Mouse (Mus musculus): Measurements from ENCODE around the gene Gmds. TPM values are rescaled to one million over a fixed set of nuclear protein-coding genes. Genes with fewer than 3 reads are reported as not detected.

Gmds gene
- polyA plus RNA-seq, 1 experiment from 2014 or later: 35.1 TPM

- Histone ChIP-seq H3K27me3 (no peaks in the 10 kb centered on the region), H3K4me3 (no peak overlapping the region), H3K4me1 (no peaks in the 10 kb centered on the region), H3K27ac (replicated peaks) (no peak overlapping the region), H3K4me2 (replicated peaks) (no peak overlapping the region), H3K36me3 (no peaks in the 10 kb centered on the region), H3K9ac (replicated peaks) (no peak overlapping the region), H3K9me3 (no peaks in the 10 kb centered on the region)
- no peak for ATAC-seq (ENCODE audit: low FRiP score, low read depth)
- 77% methylated on average over 5 of the region's 5 CpGs for WGBS
These were observed 565.7 kb downstream of the Gmds start for GRCm38 (mm10) chr13:31772882-31773281.
